8 mouse cellular contexts compared by ENCODE assay signal in genomic region chr15:99705440-99706048, GRCm38 (mm10). TPM values are rescaled to one million over a fixed set of nuclear protein-coding genes. Genes with fewer than 3 reads are reported as not detected.
DNase-seq lines count a peak whose midpoint lies in the region; ATAC-seq lines count a peak whose summit lies in the region.

Gm17349 (minus strand) TSS chr15:99705490.

- peaks cover 25 to 38% of the 10 kb centered on the region in 2 experiments for H3K4me1 ChIP-seq in heart, embryonic 14.5 days (ENCODE audit: control insufficient read depth in 2 of 2, insufficient read depth in 2 of 2, low read length in 2 of 2)

- DNase-seq in cerebellum, adult 11 months = peak; percentile 63
- DNase-seq in adrenal gland, adult 2 months = peak; percentile 84
- DNase-seq in embryo, embryonic 11 days = peak; percentile 78
- peak; percentile 74 for DNase-seq in kidney, postnatal 10 days
- peak; percentile 44 for DNase-seq in lung, postnatal 25 days (ENCODE audit: low spot score)
- DNase-seq in spleen, adult 12 weeks (ENCODE audit: low spot score) = peak; percentile 38

- no peaks in the 10 kb centered on the region for H3K27me3 ChIP-seq in heart, embryonic 14.5 days (ENCODE audit: control insufficient read depth, insufficient read depth, low read length)

- peak within 1 kb of the TSS; percentile 71 to 94 for H3K27ac ChIP-seq in heart, embryonic 14.5 days (replicated peaks in 1 of 2; ENCODE audit: control insufficient read depth in 1 of 2, insufficient read depth in 1 of 2, low read depth in 2 of 2, low read length in 2 of 2)

- peak within 1 kb of the TSS; percentile 6 to 13; a peak in 2 of 4 replicates for H3K4me3 ChIP-seq in heart, embryonic 14.5 days (ENCODE audit: control insufficient read depth in 1 of 2, insufficient read depth in 1 of 2, low read depth in 1 of 2, low read length in 2 of 2)

- 68% methylated on average over 10 of the region's 11 CpGs for WGBS in heart, embryonic 14.5 days

- ATAC-seq in cerebellum, adult (ENCODE audit: insufficient number of reproducible peaks, low FRiP score, low TSS enrichment) = no peak
- ATAC-seq in heart, embryonic 14.5 days (ENCODE audit: insufficient number of reproducible peaks, insufficient read depth, low FRiP score, low read depth) = no peak

- peaks cover 66% of the 10 kb centered on the region for H3K36me3 ChIP-seq in heart, embryonic 14.5 days (ENCODE audit: control insufficient read depth, insufficient read depth, low read length)

- H3K9ac ChIP-seq in heart, embryonic 14.5 days (ENCODE audit: low read length) = peak within 1 kb of the TSS; percentile 91

- H3K4me2 ChIP-seq in heart, embryonic 14.5 days (ENCODE audit: low read length) = peak within 1 kb of the TSS; percentile 73

- H3K9me3 ChIP-seq in heart, embryonic 14.5 days (ENCODE audit: control insufficient read depth, low read length) = no peaks in the 10 kb centered on the region

RNA-seq across cellular contexts. Expression of gene Gm17349, which starts in this region (rescaled TPM):
- total RNA-seq in adrenal gland, adult 2 months (2021) = 10 to 100 TPM; 22.1 to 33.4 TPM
- 111 and 156 TPM in 2 replicates for polyA plus RNA-seq in adrenal gland, adult 2 months (2012; rRNA removed)
- not detected in 2 replicates for polyA plus RNA-seq in heart, embryonic 14.5 days (2014; fragmentation: Nextera tagmentation; extraction: Ambion mirVana)

Comparison
In these comparisons a context has a peak if more than half of its experiments do, and no peak if none do; other contexts are left out.
1. RNA of gene Gm17349 (polyA plus RNA-seq): 111 to 156 TPM in adrenal gland, adult 2 months; not detected in heart, embryonic 14.5 days; every median in the first group is over 100 times any median in the second.
2. Peak in every context shown above with its lines, with median percentiles within 50 percentile points of each other: DNase-seq.